Comparison of ENCODE assay signal across 22 mouse cellular contexts in genomic region chr5:36839602-36840001, GRCm38 (mm10). TPM values are rescaled to one million over a fixed set of nuclear protein-coding genes. Genes with fewer than 3 reads are reported as not detected.
"Had no signal": no experiment of that assay in that cellular context is flagged by ENCODE, and none has a peak within 500 bp of the region (broad histone marks: within the 10 kb centered on the region; RNA-seq: fewer than 3 reads in every experiment).

No protein-coding gene starts in this region.

- H3K27me3 ChIP-seq: liver, embryonic 13.5 days; liver, embryonic 15.5 days; lung, embryonic 15.5 days; neural tube, embryonic 13.5 days; neural tube, embryonic 15.5 days had no signal

- H3K9ac ChIP-seq: liver, embryonic 13.5 days; liver, embryonic 15.5 days; liver, postnatal 0 days; lung, embryonic 15.5 days; midbrain, embryonic 12.5 days; neural tube, embryonic 13.5 days; neural tube, embryonic 15.5 days had no signal

- H3K4me3 ChIP-seq: liver, embryonic 13.5 days; liver, embryonic 15.5 days; lung, embryonic 15.5 days; midbrain, embryonic 10.5 days; midbrain, embryonic 12.5 days; neural tube, embryonic 13.5 days; neural tube, embryonic 15.5 days had no signal

- ATAC-seq: liver, postnatal 0 days; lung, postnatal 0 days; midbrain, embryonic 16.5 days had no signal

- H3K4me2 ChIP-seq: liver, embryonic 11.5 days; liver, embryonic 13.5 days; liver, embryonic 15.5 days; lung, embryonic 15.5 days; midbrain, embryonic 12.5 days; neural tube, embryonic 13.5 days; neural tube, embryonic 15.5 days had no signal

- H3K36me3 ChIP-seq: liver, embryonic 13.5 days; liver, embryonic 15.5 days; lung, embryonic 15.5 days; midbrain, embryonic 10.5 days; midbrain, embryonic 12.5 days; neural tube, embryonic 13.5 days; neural tube, embryonic 15.5 days had no signal

- H3K27ac ChIP-seq: liver, embryonic 13.5 days; liver, embryonic 15.5 days; lung, embryonic 15.5 days; macrophage; midbrain, embryonic 10.5 days; midbrain, embryonic 12.5 days; neural tube, embryonic 13.5 days; neural tube, embryonic 15.5 days had no signal

- H3K9me3 ChIP-seq: liver, embryonic 13.5 days; liver, embryonic 15.5 days; lung, embryonic 15.5 days; midbrain, embryonic 10.5 days; midbrain, embryonic 12.5 days; neural tube, embryonic 13.5 days; neural tube, embryonic 15.5 days had no signal

- DNase-seq: liver, embryonic 13.5 days; liver, postnatal 0 days; lung, adult 2 months; lung, postnatal 14 days; lung, postnatal 36 days; retina, postnatal 1 day; spleen, adult 18-20 months; thymus, adult 2 months; thymus, postnatal 25 days; thymus, postnatal 4 days had no signal

- H3K4me1 ChIP-seq: liver, embryonic 13.5 days; liver, embryonic 15.5 days; lung, embryonic 15.5 days; midbrain, embryonic 10.5 days; midbrain, embryonic 12.5 days had no signal

RNA-seq across cellular contexts. Expression of gene Ppp2r2c, which starts 28.7 kb away (rescaled TPM):
- total RNA-seq: megakaryocyte progenitor cell, adult 5-6 weeks; megakaryocyte-erythroid progenitor cell, adult 5-6 weeks had no signal
- polyA plus RNA-seq: liver, embryonic 15.5 days; liver, postnatal 0 days; lung, postnatal 0 days; macrophage had no signal
